8 mouse cellular contexts compared by ENCODE assay signal in genomic region chr2:29716691-29717090, GRCm38 (mm10). TPM values are rescaled to one million over a fixed set of nuclear protein-coding genes. Genes with fewer than 3 reads are reported as not detected.
DNase-seq lines count a peak whose midpoint lies in the region; ATAC-seq and TF ChIP-seq lines count a peak whose summit lies in the region.

No protein-coding gene starts in this region.

- ATAC-seq in midbrain, embryonic 16.5 days = no peak
- ATAC-seq in heart, embryonic 11.5 days (replicated peaks; ENCODE audit: insufficient number of reproducible peaks, low FRiP score, low TSS enrichment) = peak; percentile 80
- peak; percentile 82 for ATAC-seq in kidney, postnatal 0 days (replicated peaks; ENCODE audit: low FRiP score, low read depth)
- ATAC-seq in megakaryocyte, adult 5-6 weeks (ENCODE audit: poor library complexity, severe bottlenecking) = no peak

- H3K9me3 ChIP-seq in midbrain, embryonic 10.5 days (replicated peaks) = no peaks in the 10 kb centered on the region
- no peaks in the 10 kb centered on the region for H3K9me3 ChIP-seq in midbrain, embryonic 16.5 days (replicated peaks; ENCODE audit: control insufficient read depth, low read length, poor library complexity, severe bottlenecking)
- no peaks in the 10 kb centered on the region for H3K9me3 ChIP-seq in heart, embryonic 11.5 days (replicated peaks; ENCODE audit: control insufficient read depth, low read length)
- no peaks in the 10 kb centered on the region for H3K9me3 ChIP-seq in kidney, postnatal 0 days (replicated peaks; ENCODE audit: low read length)

- peak; percentile 64 for DNase-seq in midbrain, embryonic 10.5 days (ENCODE audit: low spot score)
- peak; percentile 92 for DNase-seq in kidney, postnatal 0 days (ENCODE audit: low spot score)
- DNase-seq in mesoderm, embryonic 11.5 days (ENCODE audit: low read depth, low spot score) = peak; percentile 82
- DNase-seq in gastrocnemius, postnatal 4 days (ENCODE audit: low spot score in 2 of 2) = no peak
- DNase-seq in natural killer cell, adult 2 months (ENCODE audit: low spot score in 2 of 2) = no peak

- H3K9ac ChIP-seq in midbrain, embryonic 16.5 days (ENCODE audit: low read depth, low read length) = no peak overlapping the region
- H3K9ac ChIP-seq in heart, embryonic 11.5 days (ENCODE audit: low read depth, low read length) = no peak overlapping the region
- H3K9ac ChIP-seq in kidney, postnatal 0 days (ENCODE audit: low read depth, low read length) = no peak overlapping the region

- 0 out of 2 replicates have a peak overlapping the region, but pooled peaks have one; percentile 39 for H3K27ac ChIP-seq in midbrain, embryonic 10.5 days (replicated peaks)
- no peak overlapping the region for H3K27ac ChIP-seq in midbrain, embryonic 16.5 days (ENCODE audit: low read length)
- peak overlapping the region; percentile 89 for H3K27ac ChIP-seq in heart, embryonic 11.5 days (ENCODE audit: low read depth, low read length)
- peak overlapping the region; percentile 60 for H3K27ac ChIP-seq in kidney, postnatal 0 days

- H3K4me3 ChIP-seq in midbrain, embryonic 10.5 days = no peak overlapping the region
- H3K4me3 ChIP-seq in midbrain, embryonic 16.5 days (ENCODE audit: low read depth, low read length) = no peak overlapping the region
- H3K4me3 ChIP-seq in heart, embryonic 11.5 days (ENCODE audit: low read depth, low read length) = no peak overlapping the region
- no peak overlapping the region for H3K4me3 ChIP-seq in kidney, postnatal 0 days (replicated peaks; ENCODE audit: low read depth, low read length)

- H3K27me3 ChIP-seq in midbrain, embryonic 10.5 days (ENCODE audit: low read depth, poor library complexity, severe bottlenecking) = no peaks in the 10 kb centered on the region
- no peaks in the 10 kb centered on the region for H3K27me3 ChIP-seq in midbrain, embryonic 16.5 days (ENCODE audit: control insufficient read depth, insufficient read depth, low read depth, low read length)
- no peaks in the 10 kb centered on the region for H3K27me3 ChIP-seq in heart, embryonic 11.5 days (ENCODE audit: control insufficient read depth, insufficient read depth, low read length)
- H3K27me3 ChIP-seq in kidney, postnatal 0 days (ENCODE audit: insufficient read depth, low read length) = no peaks in the 10 kb centered on the region

- H3K36me3 ChIP-seq in midbrain, embryonic 10.5 days = peaks cover 94% of the 10 kb centered on the region
- H3K36me3 ChIP-seq in midbrain, embryonic 16.5 days (ENCODE audit: control insufficient read depth, insufficient read depth, low read length) = peaks cover 21% of the 10 kb centered on the region
- H3K36me3 ChIP-seq in heart, embryonic 11.5 days (ENCODE audit: control insufficient read depth, insufficient read depth, low read length) = 0 out of 2 replicates have a peak, but pooled peaks cover 3% of the 10 kb centered on the region
- H3K36me3 ChIP-seq in kidney, postnatal 0 days (ENCODE audit: insufficient read depth, low read length) = peaks cover 20% of the 10 kb centered on the region; the same call in 1 of the 2 replicates

- WGBS in midbrain, embryonic 10.5 days = 25% methylated on average over 6 of the region's 6 CpGs
- WGBS in midbrain, embryonic 16.5 days = 22% methylated on average over 6 of the region's 6 CpGs
- WGBS in heart, embryonic 11.5 days (ENCODE audit: insufficient replicate concordance) = 8% methylated on average over 6 of the region's 6 CpGs
- 16% methylated on average over 6 of the region's 6 CpGs for WGBS in kidney, postnatal 0 days

- H3K4me1 ChIP-seq in midbrain, embryonic 10.5 days = peaks cover 21% of the 10 kb centered on the region
- H3K4me1 ChIP-seq in midbrain, embryonic 16.5 days (ENCODE audit: control insufficient read depth, insufficient read depth, low read length) = no peaks in the 10 kb centered on the region
- peaks cover 32% of the 10 kb centered on the region for H3K4me1 ChIP-seq in heart, embryonic 11.5 days (ENCODE audit: control insufficient read depth, insufficient read depth, low read length)
- H3K4me1 ChIP-seq in kidney, postnatal 0 days (replicated peaks; ENCODE audit: insufficient read depth, low read length) = 0 out of 2 replicates have a peak, but pooled peaks cover 7% of the 10 kb centered on the region

- H3K4me2 ChIP-seq in midbrain, embryonic 16.5 days (ENCODE audit: low read length) = no peak overlapping the region
- peak overlapping the region; percentile 31 for H3K4me2 ChIP-seq in heart, embryonic 11.5 days
- no peak overlapping the region for H3K4me2 ChIP-seq in kidney, postnatal 0 days (ENCODE audit: low read length)

- TF ChIP-seq CTCF in kidney, postnatal 0 days (IDR thresholded peaks at IDR 0.05; ENCODE audit: low read depth) = no peak

RNA-seq across cellular contexts. Expression of gene Gm13420, which starts 34.8 kb away (rescaled TPM):
- polyA plus RNA-seq in midbrain, embryonic 10.5 days (2016; fragmentation: Nextera tagmentation; extraction: Ambion mirVana) = not detected in 2 replicates
- 0.23 and 0.32 TPM in 2 replicates for polyA plus RNA-seq in midbrain, embryonic 16.5 days (2015; fragmentation: Nextera tagmentation; extraction: Ambion mirVana)
- not detected in 2 replicates for polyA plus RNA-seq in heart, embryonic 11.5 days (2014; fragmentation: Nextera tagmentation; extraction: Ambion mirVana)
- 3.8 and 4.5 TPM in 2 replicates for polyA plus RNA-seq in kidney, postnatal 0 days (2015; fragmentation: Nextera tagmentation; extraction: Ambion mirVana)
- total RNA-seq in gastrocnemius, postnatal 4 days (2021) = not detected
- total RNA-seq in megakaryocyte, adult 5-6 weeks (2015) = not detected in 2 replicates
- total RNA-seq in megakaryocyte, adult 5-6 weeks (2017) = not detected in 2 replicates

RNA-seq across cellular contexts. Expression of gene Gm13547, which starts 42.4 kb away (rescaled TPM):
- polyA plus RNA-seq in midbrain, embryonic 10.5 days (2016; fragmentation: Nextera tagmentation; extraction: Ambion mirVana) = 0.56 TPM in 1 of 2 replicates, not detected in the other
- polyA plus RNA-seq in midbrain, embryonic 16.5 days (2015; fragmentation: Nextera tagmentation; extraction: Ambion mirVana) = not detected in 2 replicates
- 0.99 TPM in 1 of 2 replicates, not detected in the other for polyA plus RNA-seq in heart, embryonic 11.5 days (2014; fragmentation: Nextera tagmentation; extraction: Ambion mirVana)
- polyA plus RNA-seq in kidney, postnatal 0 days (2015; fragmentation: Nextera tagmentation; extraction: Ambion mirVana) = 0.41 TPM in 1 of 2 replicates, not detected in the other
- total RNA-seq in gastrocnemius, postnatal 4 days (2021) = not detected
- total RNA-seq in megakaryocyte, adult 5-6 weeks (2015) = 0.39 TPM in 1 of 2 replicates, not detected in the other
- total RNA-seq in megakaryocyte, adult 5-6 weeks (2017) = not detected in 2 replicates

Comparison
In these comparisons a context has a peak if more than half of its experiments do, and no peak if none do; other contexts are left out.
1. DNase-seq: peak in midbrain, embryonic 10.5 days (single experiment), kidney, postnatal 0 days (single experiment) and mesoderm, embryonic 11.5 days (single experiment); none in gastrocnemius, postnatal 4 days (0 of 2) and natural killer cell, adult 2 months (0 of 2).
2. ATAC-seq: peak in heart, embryonic 11.5 days (single experiment) and kidney, postnatal 0 days (single experiment); none in midbrain, embryonic 16.5 days (single experiment) and megakaryocyte, adult 5-6 weeks (single experiment).